Mouse (Mus musculus): ENCODE data around the gene Fam216b.

The Fam216b gene

GRCm38 (mm10) chr14:78060609-78060951, 28.2 kb downstream of the Fam216b start:
- no peak for TF ChIP-seq GATA4 (IDR thresholded peaks at IDR 0.05; ENCODE audit: insufficient replicate concordance, low read length)

- TF ChIP-seq GATA4 (IDR thresholded peaks at IDR 0.05; ENCODE audit: insufficient replicate concordance, low read length): no peak
These were observed 28.8 kb downstream of the Fam216b start for GRCm38 (mm10) chr14:78059878-78060608.

- no peak for TF ChIP-seq GATA4 (IDR thresholded peaks at IDR 0.05; ENCODE audit: insufficient replicate concordance, low read length)
These were observed 31.4 kb downstream of the Fam216b start for GRCm38 (mm10) chr14:78057362-78057761.

GRCm38 (mm10) chr14:78056371-78056770, 32.4 kb downstream of the Fam216b start:
- TF ChIP-seq GATA4 (IDR thresholded peaks at IDR 0.05; ENCODE audit: insufficient replicate concordance, low read length): no peak

- no peak for TF ChIP-seq GATA4 (IDR thresholded peaks at IDR 0.05; ENCODE audit: insufficient replicate concordance, low read length)
These were observed 40.1 kb downstream of the Fam216b start for GRCm38 (mm10) chr14:78048674-78049073.

- no peak for TF ChIP-seq GATA4 (IDR thresholded peaks at IDR 0.05; ENCODE audit: insufficient replicate concordance, low read length)
These were observed 40.5 kb downstream of the Fam216b start for GRCm38 (mm10) chr14:78048258-78048657.

- TF ChIP-seq GATA4 (IDR thresholded peaks at IDR 0.05; ENCODE audit: insufficient replicate concordance, low read length): no peak
These were observed 45.7 kb downstream of the Fam216b start for GRCm38 (mm10) chr14:78043079-78043478.

GRCm38 (mm10) chr14:78041886-78042526, 46.8 kb downstream of the Fam216b start:
- TF ChIP-seq GATA4 (IDR thresholded peaks at IDR 0.05; ENCODE audit: insufficient replicate concordance, low read length): no peak

- no peak for TF ChIP-seq GATA4 (IDR thresholded peaks at IDR 0.05; ENCODE audit: insufficient replicate concordance, low read length)
These were observed 48.2 kb downstream of the Fam216b start for GRCm38 (mm10) chr14:78040643-78041042.

GRCm38 (mm10) chr14:78038876-78039275, 49.9 kb downstream of the Fam216b start:
- TF ChIP-seq GATA4 (IDR thresholded peaks at IDR 0.05; ENCODE audit: insufficient replicate concordance, low read length): no peak

Data from liver, adult (tissue).